Mouse (Mus musculus) bone marrow macrophage, adult 2 months (primary cell): ENCODE results near the gene Cyp2d10.

Source experiments
- CTCF ChIP-seq: IDR thresholded peaks from 2 replicates; pipeline ENCODE4 v1.5.1; 2012; ENCODE audit warnings: low read depth, mild to moderate bottlenecking, low read length, moderate library complexity
- POLR2A ChIP-seq: IDR thresholded peaks from 2 replicates; pipeline ENCODE4 v1.6.1; 2012; ENCODE audit warnings: mild to moderate bottlenecking, low read depth, low read length, borderline replicate concordance

GRCm38 (mm10) chr15:82422935-82423334, 15.9 kb upstream of the Cyp2d10 start:
- no peak for TF ChIP-seq CTCF
- TF ChIP-seq POLR2A: no peak
